Mouse (Mus musculus) central nervous system, embryonic 14 days (tissue): ENCODE results near the gene Usp54. TPM values are rescaled to one million over a fixed set of nuclear protein-coding genes. Genes with fewer than 3 reads are reported as not detected.

Experiments used
- polyA plus RNA-seq: library from polyadenylated mRNA; depleted of rRNA; stranded (reverse); fragments of >200 nt; gene quantifications from 2 replicates; pipeline ENCODE4 v1.2.3, GENCODE M21; 2012; rRNA removed

Usp54 gene
- 23.8 and 24.3 TPM in 2 replicates for polyA plus RNA-seq

GRCm38 (mm10) chr14:20640644-20641437, at the start of gene Usp54:
Gene Usp54, minus strand, starts transcription at chr14:20641063.

GRCm38 (mm10) chr14:20674064-20674833, 33.4 kb upstream of the Usp54 start, which contains the start of gene Sec24c:
Gene Sec24c, plus strand, starts transcription at chr14:20674308.

GRCm38 (mm10) chr14:20668154-20668810, 27.4 kb upstream of the Usp54 start, which contains the start of gene Synpo2l:
Gene Synpo2l, minus strand, starts transcription at chr14:20668354.

GRCm38 (mm10) chr14:20656361-20656760, 15.5 kb upstream of the Usp54 start, which contains the start of gene Myoz1:
Gene Myoz1, minus strand, starts transcription at chr14:20656540.

GRCm38 (mm10) chr14:20546415-20546814, 94.4 kb downstream of the Usp54 start, which contains the start of gene Ppp3cb:
Gene Ppp3cb, minus strand, starts transcription at chr14:20546573.

Other genes starting within 250 kb of the Usp54 start
- 44.0 and 48.8 TPM in 2 replicates for gene Mrps16, start 247.4 kb downstream of the Usp54 start, polyA plus RNA-seq
- 0.69 and 1.2 TPM in 2 replicates for gene Cfap70, start 188.8 kb downstream of the Usp54 start, polyA plus RNA-seq
- gene Anxa7, start 160.9 kb downstream of the Usp54 start, polyA plus RNA-seq = 19.0 and 28.1 TPM in 2 replicates
- 2.2 and 2.3 TPM in 2 replicates for gene Mss51, start 144.2 kb downstream of the Usp54 start, polyA plus RNA-seq
- gene Ppp3cb, start 94.5 kb downstream of the Usp54 start, polyA plus RNA-seq = 116 and 117 TPM in 2 replicates
- gene Myoz1, start 15.5 kb upstream of the Usp54 start, polyA plus RNA-seq = 0.07 and 1.5 TPM in 2 replicates
- 0.11 and 4.0 TPM in 2 replicates for gene Synpo2l, start 27.3 kb upstream of the Usp54 start, polyA plus RNA-seq
- 140 and 144 TPM in 2 replicates for gene Sec24c, start 33.2 kb upstream of the Usp54 start, polyA plus RNA-seq
- gene Fut11, start 53.9 kb upstream of the Usp54 start, polyA plus RNA-seq = 19.7 and 22.7 TPM in 2 replicates
- 145 and 169 TPM in 2 replicates for gene Chchd1, start 61.9 kb upstream of the Usp54 start, polyA plus RNA-seq
- gene Zswim8, start 66.5 kb upstream of the Usp54 start, polyA plus RNA-seq = 191 and 210 TPM in 2 replicates
- 30.9 and 40.8 TPM in 2 replicates for gene Ndst2, start 93.5 kb upstream of the Usp54 start, polyA plus RNA-seq
- 80.1 and 82.1 TPM in 2 replicates for gene Camk2g, start 153.0 kb upstream of the Usp54 start, polyA plus RNA-seq
- gene Plau, start 195.6 kb upstream of the Usp54 start, polyA plus RNA-seq = 2.2 and 3.1 TPM in 2 replicates